Mouse (Mus musculus) liver, adult (tissue): Measurements from ENCODE around the gene Spef1.

Experiments used
- GATA4 ChIP-seq: IDR thresholded peaks from 2 replicates; pipeline ENCODE4 v1.6.1; 2014; ENCODE audit warnings: mild to moderate bottlenecking, low read length; ENCODE audit not compliant: insufficient replicate concordance

The Spef1 gene

GRCm38 (mm10) chr2:131209969-131210792 lies 23.1 kb upstream of the Spef1 start:
- peak; percentile 99; the same call in 1 of the 2 replicates for TF ChIP-seq GATA4

DNA sequence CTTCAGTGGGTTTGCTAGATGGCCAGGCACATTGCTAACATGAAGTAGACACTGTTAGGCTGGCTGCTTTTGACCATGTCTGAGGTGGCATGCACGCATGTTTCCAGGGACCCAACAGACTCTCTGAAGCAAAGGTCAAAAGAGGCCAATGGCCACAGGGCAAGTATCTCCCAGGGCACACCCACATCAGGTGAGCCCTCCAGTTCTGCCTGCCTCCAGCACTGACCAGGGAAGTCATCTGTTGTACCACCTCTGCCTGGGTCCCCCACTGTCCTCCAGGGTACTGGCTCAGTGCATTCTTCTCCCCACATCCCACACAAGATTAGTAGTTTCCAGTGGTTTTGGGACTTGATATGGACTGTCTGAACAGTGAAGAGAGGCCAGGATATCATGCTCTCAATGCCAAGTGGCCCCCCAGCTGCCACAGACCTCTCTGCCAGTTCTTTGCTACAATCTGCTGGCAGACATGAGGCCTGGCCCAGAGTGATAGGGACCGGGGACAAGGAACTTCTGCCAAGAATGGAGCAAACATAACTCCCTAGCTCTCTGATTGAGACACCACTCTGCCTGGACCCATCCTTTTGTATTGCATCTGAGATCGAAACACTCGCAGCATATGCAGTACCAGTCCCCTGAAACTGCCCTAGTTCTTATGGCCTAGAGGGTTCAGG lies 22.2 kb upstream of the Spef1 start:
- no peak for TF ChIP-seq GATA4

- no peak for TF ChIP-seq GATA4
These were observed 21.3 kb upstream of the Spef1 start for GRCm38 (mm10) chr2:131208356-131208755.

DNA sequence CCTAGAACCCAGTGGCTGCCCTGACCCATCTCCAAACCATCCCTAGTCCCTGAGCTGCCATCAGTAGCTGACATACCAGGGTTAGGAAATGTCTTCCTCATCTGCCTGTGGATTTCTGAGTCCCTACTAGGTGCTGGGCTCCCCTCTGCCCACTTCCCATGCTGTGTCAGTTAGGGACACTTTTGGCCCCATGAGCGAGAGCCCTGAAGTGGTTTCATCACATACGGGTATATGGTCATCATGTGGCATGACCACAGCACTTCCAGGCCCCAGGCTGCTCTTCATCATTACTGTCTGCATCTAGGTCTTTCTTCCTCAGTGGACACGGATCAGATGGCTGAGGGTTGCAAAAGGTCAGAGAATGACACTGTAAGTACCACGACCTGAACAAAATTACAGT lies 19.7 kb upstream of the Spef1 start, which contains the start of gene Ap5s1:
TSS of gene Ap5s1 (plus strand) at position 301 of the 400 bp plus-strand sequence.
- TF ChIP-seq GATA4, result no peak

DNA sequence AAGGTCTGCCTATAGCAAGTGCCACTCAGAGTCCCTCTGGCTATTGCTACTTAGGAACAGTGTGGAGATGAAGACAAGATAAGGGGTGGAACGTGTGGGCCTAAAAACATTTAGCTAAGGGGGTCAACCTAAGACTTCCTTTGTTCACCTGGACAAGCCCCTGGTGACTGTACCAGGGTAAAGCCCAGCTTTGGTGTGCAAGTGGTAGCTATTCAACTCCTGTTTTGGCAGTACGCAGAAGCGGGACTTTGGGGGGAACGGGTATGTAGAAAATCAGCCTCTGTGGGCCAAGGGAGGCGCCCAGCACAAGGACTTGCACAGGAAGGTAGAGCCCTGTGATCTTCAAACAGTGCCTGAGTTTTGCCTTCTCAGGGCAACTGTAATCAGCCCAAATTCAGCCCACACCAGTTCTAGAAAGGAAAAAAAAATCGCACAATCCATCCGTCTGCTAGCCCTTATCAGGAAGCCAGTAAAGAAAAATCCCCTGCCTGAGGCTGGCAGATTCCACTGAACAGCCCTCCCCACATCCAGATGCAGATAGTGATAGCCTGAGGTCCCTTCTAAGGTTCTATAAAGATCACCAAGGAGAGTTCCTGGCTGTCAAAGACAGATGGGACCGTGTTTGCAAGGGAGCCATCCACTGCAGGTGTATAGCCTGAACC lies 18.6 kb upstream of the Spef1 start:
- no peak for TF ChIP-seq GATA4

DNA sequence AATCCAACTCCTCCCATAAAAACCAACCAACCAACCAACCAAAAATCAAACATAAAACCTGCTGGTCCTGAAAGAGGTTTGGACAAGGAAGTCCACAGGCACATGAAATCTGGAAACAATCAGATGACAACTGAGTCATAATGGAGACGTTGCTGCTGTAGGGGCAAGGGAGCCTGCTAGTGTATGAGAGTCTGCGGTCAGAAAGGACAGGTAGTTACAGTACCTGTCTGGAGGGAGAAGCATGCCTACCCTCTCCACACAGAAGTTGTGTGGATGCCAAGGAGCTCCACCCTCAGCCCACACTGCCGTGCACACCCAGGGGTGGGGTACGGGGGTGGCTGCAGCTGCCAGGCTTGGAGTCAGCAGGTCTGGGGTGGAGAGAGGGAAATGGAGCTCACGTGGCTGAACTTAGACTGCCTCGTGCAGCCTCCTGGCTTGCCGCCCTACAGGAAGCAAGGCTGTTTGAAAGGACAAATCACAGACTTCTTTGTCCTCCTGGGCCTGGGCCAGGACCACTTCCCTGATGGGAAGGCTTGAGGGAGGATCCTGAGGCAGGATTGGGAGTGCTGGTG lies 17.4 kb upstream of the Spef1 start:
- no peak for TF ChIP-seq GATA4

- no peak for TF ChIP-seq GATA4
These were observed 16.8 kb upstream of the Spef1 start for GRCm38 (mm10) chr2:131203816-131204409.

GRCm38 (mm10) chr2:131201262-131201661 lies 14.2 kb upstream of the Spef1 start:
- no peak for TF ChIP-seq GATA4

DNA sequence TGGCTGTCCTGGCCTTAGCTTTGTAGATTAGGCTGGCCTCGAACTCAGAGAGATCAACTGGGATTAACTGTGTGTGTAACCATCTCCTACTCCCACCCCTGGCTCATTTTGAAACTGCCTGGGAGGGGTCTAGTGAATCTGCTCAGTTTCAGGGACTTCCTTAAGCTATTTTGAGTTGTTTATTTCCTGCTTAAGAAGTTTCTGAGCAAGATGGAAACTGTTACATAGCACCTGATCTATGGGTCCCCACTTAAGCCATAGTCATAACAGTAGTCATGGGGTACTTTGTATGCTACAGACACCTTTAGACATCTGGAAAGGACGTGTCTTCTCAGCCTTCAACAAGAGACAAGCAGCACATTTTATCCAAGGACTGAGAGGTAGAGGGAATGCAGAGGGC lies 13.6 kb upstream of the Spef1 start:
- TF ChIP-seq GATA4, result no peak

DNA sequence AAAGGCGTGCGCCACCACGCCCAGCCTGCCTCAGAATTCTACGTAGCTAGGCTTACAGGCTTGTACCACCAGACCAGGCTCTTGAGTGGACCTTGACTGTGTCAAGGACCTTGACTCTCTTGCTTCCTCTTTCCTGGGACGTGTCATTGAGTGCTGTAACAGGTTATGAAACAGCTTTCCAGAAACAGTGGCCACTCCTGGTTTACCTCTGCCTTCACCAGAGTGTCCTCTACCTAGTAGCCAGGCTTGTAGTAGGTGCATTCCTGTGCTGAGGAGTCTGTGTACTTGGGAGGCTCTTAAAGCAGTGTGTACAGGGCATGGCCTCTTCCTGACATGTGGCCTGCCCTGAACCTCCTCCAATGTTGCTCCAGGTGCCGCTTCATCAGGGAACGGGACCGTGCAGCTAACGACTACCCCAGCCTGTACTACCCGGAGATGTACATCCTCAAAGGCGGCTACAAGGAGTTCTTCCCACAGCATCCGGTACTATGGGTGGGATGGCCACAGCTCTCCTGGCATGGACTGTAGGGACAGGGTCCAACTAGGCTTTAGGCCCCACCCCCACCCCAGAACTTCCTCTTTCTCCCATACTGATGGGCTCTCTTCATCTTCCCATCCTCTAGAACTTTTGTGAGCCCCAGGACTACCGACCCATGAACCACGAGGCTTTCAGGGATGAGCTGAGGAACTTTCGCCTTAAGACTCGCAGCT lies 9.7 kb upstream of the Spef1 start:
- no peak for TF ChIP-seq GATA4

DNA sequence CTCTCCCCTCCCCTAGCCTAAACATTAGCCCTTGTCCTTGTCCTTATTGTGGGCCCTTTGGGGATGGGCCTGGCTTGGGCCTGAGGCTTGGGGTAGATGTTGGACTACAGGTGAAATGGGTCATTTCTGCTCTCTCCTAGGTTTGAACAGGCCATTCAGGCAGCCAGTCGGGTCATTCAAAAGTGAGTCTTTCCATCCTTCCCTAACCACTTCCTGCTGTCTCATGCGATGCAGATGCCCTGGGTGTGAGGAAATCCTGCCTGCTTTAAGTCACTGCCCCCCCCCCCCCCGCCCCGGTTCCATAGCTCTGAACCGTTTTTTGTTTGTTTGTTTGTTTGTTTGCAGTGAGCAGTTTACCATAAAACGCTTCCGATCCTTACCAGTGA lies 3.9 kb upstream of the Spef1 start:
- TF ChIP-seq GATA4, result no peak

DNA sequence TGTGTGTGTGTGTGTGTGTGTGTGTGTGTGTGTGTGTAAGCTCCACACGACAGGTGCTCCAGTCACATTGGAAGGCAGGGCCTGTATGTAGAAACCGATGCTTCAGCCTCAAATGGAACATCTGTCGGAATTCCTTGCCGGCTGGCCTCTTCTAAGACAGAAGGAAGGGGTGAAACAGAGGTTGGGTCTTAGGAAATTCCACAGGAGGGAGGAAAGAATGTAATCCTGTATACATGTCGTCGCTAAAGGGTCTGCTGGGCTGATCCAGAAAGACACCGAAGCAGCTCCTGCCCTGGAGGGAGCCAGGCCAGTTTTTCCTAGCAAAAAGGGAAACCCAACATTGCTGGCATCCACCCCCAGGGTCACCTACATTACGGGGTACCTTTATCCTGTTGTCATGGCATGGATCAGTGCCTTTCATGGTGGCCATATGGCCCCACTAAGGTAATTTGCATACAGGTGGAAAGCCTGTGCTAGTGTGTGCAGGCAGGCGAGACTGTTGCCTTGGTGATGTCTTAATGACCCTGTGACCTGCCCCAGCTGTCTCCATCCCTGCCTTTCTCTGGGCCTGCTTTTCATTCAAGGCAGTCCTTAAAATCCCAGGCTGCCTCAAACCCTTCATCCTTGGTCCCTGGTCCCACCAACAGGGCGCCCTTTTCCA lies 3.4 kb upstream of the Spef1 start:
- no peak for TF ChIP-seq GATA4

GRCm38 (mm10) chr2:131189521-131190309 lies 2.6 kb upstream of the Spef1 start:
- TF ChIP-seq GATA4, result no peak
